9 mouse cellular contexts compared by ENCODE assay signal in the genomic region with DNA sequence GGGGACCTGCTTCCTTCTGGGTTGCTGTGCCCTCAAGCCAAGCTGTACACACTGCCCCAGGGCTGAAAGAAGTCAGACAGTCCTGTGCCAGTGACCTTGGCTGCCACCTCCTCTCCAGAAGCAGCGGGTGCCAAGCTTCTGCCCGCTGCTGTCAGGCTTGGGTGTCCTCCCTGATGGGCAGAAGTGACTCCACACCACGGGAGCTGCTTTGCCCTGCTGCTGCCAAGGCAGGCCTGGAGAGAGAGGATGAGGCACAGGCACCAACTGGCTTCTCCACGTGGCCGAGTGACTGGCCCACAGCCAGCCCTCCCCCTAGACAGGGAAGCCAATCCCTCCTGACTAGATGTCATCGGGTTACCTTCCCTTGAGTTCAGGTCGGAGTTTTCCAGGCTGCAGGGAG.
DNase-seq lines count a peak whose midpoint lies in the region; ATAC-seq and TF ChIP-seq lines count a peak whose summit lies in the region.
"Had no signal": no experiment of that assay in that cellular context is flagged by ENCODE, and none has a peak within 500 bp of the region (broad histone marks: within the 10 kb centered on the region; RNA-seq: fewer than 3 reads in every experiment).

No protein-coding gene starts in this region.

- no peak overlapping the region for H3K9ac ChIP-seq in hindbrain, embryonic 15.5 days
- no peak overlapping the region; the same call in 1 of the 2 replicates for H3K9ac ChIP-seq in hindbrain, embryonic 13.5 days
- no peak overlapping the region for H3K9ac ChIP-seq in heart, adult 2 months (ENCODE audit: low read depth, low read length)
- H3K9ac ChIP-seq: forebrain, embryonic 12.5 days had no signal

- WGBS in hindbrain, embryonic 15.5 days, result 34% methylated on average over 7 of the region's 7 CpGs
- WGBS in hindbrain, embryonic 13.5 days, result 43% methylated on average over 7 of the region's 7 CpGs
- WGBS in cerebellum, adult 2 months, result 5% methylated on average over 7 of the region's 7 CpGs
- WGBS in heart, adult 2 months, result 26% methylated on average over 7 of the region's 7 CpGs

- intact Hi-C loops in heart, adult 2 months (cut with DNase I), result loop anchor here (1.0 to 5.0 kb wide), 4 partner anchors 41 to 94 kb away; partner anchors contain the start of gene Adamts2

- H3K79me2 ChIP-seq in heart, adult 2 months (replicated peaks; ENCODE audit: control insufficient read depth, insufficient read depth, low read length), result no peaks in the 10 kb centered on the region

- ATAC-seq in hindbrain, embryonic 15.5 days (ENCODE audit: low FRiP score, low read depth), result peak; percentile 37; the same call in 1 of the 2 replicates
- no peak; the same call in 1 of the 2 replicates for ATAC-seq in hindbrain, embryonic 13.5 days (ENCODE audit: low FRiP score)
- ATAC-seq in megakaryocyte, adult 5-6 weeks (ENCODE audit: poor library complexity, severe bottlenecking), result no peak
- no peak for ATAC-seq in inflammation-experienced regulatory T-cells, adult 6 months

- TF ChIP-seq CTCF in cerebellum, adult 2 months (IDR thresholded peaks at IDR 0.05; ENCODE audit: borderline replicate concordance, insufficient read depth, low read depth, low read length), result no peak
- no peak for TF ChIP-seq CTCF in heart, adult 2 months (IDR thresholded peaks at IDR 0.05)

- H3K27me3 ChIP-seq in hindbrain, embryonic 15.5 days, result no peaks in the 10 kb centered on the region
- H3K27me3 ChIP-seq in hindbrain, embryonic 13.5 days, result no peaks in the 10 kb centered on the region
- H3K27me3 ChIP-seq in cerebellum, adult 2 months (ENCODE audit: control insufficient read depth, insufficient read depth, low read length), result no peaks in the 10 kb centered on the region
- H3K27me3 ChIP-seq in heart, adult 2 months (ENCODE audit: control insufficient read depth, insufficient read depth, low read length), result no peaks in the 10 kb centered on the region
- H3K27me3 ChIP-seq: forebrain, embryonic 12.5 days had no signal

- H3K4me1 ChIP-seq in hindbrain, embryonic 15.5 days (replicated peaks), result peaks cover 12% of the 10 kb centered on the region
- H3K4me1 ChIP-seq in hindbrain, embryonic 13.5 days (replicated peaks), result peaks cover 27% of the 10 kb centered on the region
- H3K4me1 ChIP-seq in cerebellum, adult 2 months (ENCODE audit: control insufficient read depth, insufficient read depth, low read length), result peaks cover 42% of the 10 kb centered on the region
- peaks cover 25% of the 10 kb centered on the region for H3K4me1 ChIP-seq in heart, adult 2 months (ENCODE audit: control insufficient read depth, insufficient read depth, low read length)
- H3K4me1 ChIP-seq: forebrain, embryonic 12.5 days had no signal

- H3K4me3 ChIP-seq in hindbrain, embryonic 15.5 days, result no peak overlapping the region
- H3K4me3 ChIP-seq in hindbrain, embryonic 13.5 days, result no peak overlapping the region
- no peak overlapping the region for H3K4me3 ChIP-seq in cerebellum, adult 2 months (replicated peaks; ENCODE audit: insufficient read depth, low read depth, low read length)
- H3K4me3 ChIP-seq in heart, adult 2 months, result no peak overlapping the region
- H3K4me3 ChIP-seq: forebrain, embryonic 12.5 days had no signal

- no peaks in the 10 kb centered on the region for H3K36me3 ChIP-seq in hindbrain, embryonic 15.5 days
- H3K36me3 ChIP-seq in hindbrain, embryonic 13.5 days, result no peaks in the 10 kb centered on the region
- no peaks in the 10 kb centered on the region for H3K36me3 ChIP-seq in heart, adult 2 months (ENCODE audit: control insufficient read depth, insufficient read depth, low read length)
- H3K36me3 ChIP-seq: forebrain, embryonic 12.5 days had no signal

- peak; percentile 80 for DNase-seq in Muller cell, postnatal 12 days (ENCODE audit: inconsistent ontology term)
- DNase-seq in cerebellum, adult 2 months, result peak; percentile 80 to 84
- peak; percentile 76 to 88 for DNase-seq in heart, adult 2 months
- DNase-seq in left cerebral cortex, adult 11 months (ENCODE audit: low spot score), result no peak

- H3K9me3 ChIP-seq in hindbrain, embryonic 15.5 days, result no peaks in the 10 kb centered on the region
- no peaks in the 10 kb centered on the region for H3K9me3 ChIP-seq in hindbrain, embryonic 13.5 days
- H3K9me3 ChIP-seq: forebrain, embryonic 12.5 days had no signal

- TF ChIP-seq POLR2A in cerebellum, adult 2 months (IDR thresholded peaks at IDR 0.05; ENCODE audit: borderline replicate concordance, insufficient read depth, low read length), result no peak
- TF ChIP-seq POLR2A in heart, adult 2 months (IDR thresholded peaks at IDR 0.05; ENCODE audit: insufficient read depth, low read depth, low read length), result no peak

- H3K4me2 ChIP-seq in hindbrain, embryonic 15.5 days, result no peak overlapping the region
- H3K4me2 ChIP-seq in hindbrain, embryonic 13.5 days, result no peak overlapping the region
- H3K4me2 ChIP-seq: forebrain, embryonic 12.5 days had no signal

- peak; percentile 95 for TF ChIP-seq EP300 in heart, adult 2 months (IDR thresholded peaks at IDR 0.05; ENCODE audit: insufficient read depth, low read depth, low read length)

- H3K27ac ChIP-seq in hindbrain, embryonic 15.5 days (replicated peaks), result no peak overlapping the region
- no peak overlapping the region for H3K27ac ChIP-seq in hindbrain, embryonic 13.5 days
- no peak overlapping the region for H3K27ac ChIP-seq in cerebellum, adult 2 months (ENCODE audit: insufficient read depth, low read length)
- H3K27ac ChIP-seq in heart, adult 2 months, result peak overlapping the region; percentile 67
- H3K27ac ChIP-seq: forebrain, embryonic 12.5 days had no signal
